ENCODE assay signal across 14 mouse cellular contexts in the genomic region with DNA sequence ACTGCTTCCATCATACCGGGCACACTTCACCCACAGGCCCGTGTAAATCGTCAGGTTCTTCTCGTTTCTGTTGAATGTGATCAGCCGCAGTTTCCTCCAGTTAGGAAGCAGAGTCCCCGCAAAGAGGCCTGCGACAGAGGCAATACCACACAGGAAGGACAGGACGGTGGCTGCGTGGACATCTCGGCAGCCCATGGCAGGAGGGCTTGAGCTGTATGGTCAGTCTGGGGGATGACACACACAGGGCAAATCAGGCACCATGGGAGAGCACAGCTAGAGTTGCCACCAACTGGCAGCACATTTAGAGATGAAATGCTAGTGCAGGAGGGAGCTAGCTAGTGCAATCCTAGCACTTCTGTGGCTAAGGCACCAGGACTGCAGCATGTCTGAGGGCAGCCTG. TPM values are rescaled to one million over a fixed set of nuclear protein-coding genes. Genes with fewer than 3 reads are reported as not detected.
DNase-seq lines count a peak whose midpoint lies in the region; ATAC-seq and TF ChIP-seq lines count a peak whose summit lies in the region.
"Had no signal": no experiment of that assay in that cellular context is flagged by ENCODE, and none has a peak within 500 bp of the region (broad histone marks: within the 10 kb centered on the region; RNA-seq: fewer than 3 reads in every experiment).

No protein-coding gene starts in this region.

- no peaks in the 10 kb centered on the region for H3K27me3 ChIP-seq in ES-Bruce4 (ENCODE audit: control insufficient read depth, insufficient read depth, low read length, poor library complexity, severe bottlenecking)
- H3K27me3 ChIP-seq in forebrain, embryonic 10.5 days (ENCODE audit: poor library complexity, severe bottlenecking) = no peaks in the 10 kb centered on the region
- H3K27me3 ChIP-seq in hindbrain, embryonic 14.5 days (ENCODE audit: control insufficient read depth, insufficient read depth, low read length) = no peaks in the 10 kb centered on the region
- no peaks in the 10 kb centered on the region for H3K27me3 ChIP-seq in midbrain, embryonic 16.5 days (ENCODE audit: control insufficient read depth, insufficient read depth, low read depth, low read length)

- no peak for TF ChIP-seq CTCF in ES-Bruce4 (IDR thresholded peaks at IDR 0.05; ENCODE audit: low read depth, low read length)

- no peak for DNase-seq in forebrain, embryonic 10.5 days (ENCODE audit: extremely low spot score, low spot score)
- no peak for DNase-seq in hindbrain, embryonic 14.5 days (ENCODE audit: low spot score)
- DNase-seq in embryo, embryonic 10.5 days (ENCODE audit: low spot score) = no peak
- DNase-seq in heart, postnatal 4 days = no peak
- no peak for DNase-seq in urinary bladder, postnatal 14 days (ENCODE audit: low spot score)

- TF ChIP-seq EP300 in ES-Bruce4 (IDR thresholded peaks at IDR 0.05; ENCODE audit: insufficient read depth, low read depth, low read length) = no peak

- H3K4me1 ChIP-seq in ES-Bruce4 (ENCODE audit: control insufficient read depth, insufficient read depth, low read length) = peaks cover 3% of the 10 kb centered on the region
- peaks cover 46% of the 10 kb centered on the region for H3K4me1 ChIP-seq in forebrain, embryonic 10.5 days
- peaks cover 4% of the 10 kb centered on the region; the same call in 1 of the 2 replicates for H3K4me1 ChIP-seq in hindbrain, embryonic 14.5 days (replicated peaks; ENCODE audit: control insufficient read depth, insufficient read depth, low read length)
- peaks cover 4% of the 10 kb centered on the region; the same call in 1 of the 2 replicates for H3K4me1 ChIP-seq in midbrain, embryonic 16.5 days (ENCODE audit: control insufficient read depth, insufficient read depth, low read length)
- H3K4me1 ChIP-seq: limb, embryonic 10.5 days had no signal

- no peaks in the 10 kb centered on the region for H3K9me3 ChIP-seq in ES-Bruce4 (replicated peaks; ENCODE audit: control insufficient read depth, insufficient read depth, low read length, poor library complexity, severe bottlenecking)
- H3K9me3 ChIP-seq in forebrain, embryonic 10.5 days = no peaks in the 10 kb centered on the region; the same call in 1 of the 2 replicates
- no peaks in the 10 kb centered on the region for H3K9me3 ChIP-seq in hindbrain, embryonic 14.5 days (ENCODE audit: control insufficient read depth, low read length)
- no peaks in the 10 kb centered on the region for H3K9me3 ChIP-seq in midbrain, embryonic 16.5 days (replicated peaks; ENCODE audit: control insufficient read depth, low read length, poor library complexity, severe bottlenecking)
- H3K9me3 ChIP-seq: limb, embryonic 10.5 days had no signal

- H3K36me3 ChIP-seq in ES-Bruce4 (ENCODE audit: control insufficient read depth, insufficient read depth, low read length, poor library complexity, severe bottlenecking) = no peaks in the 10 kb centered on the region; the same call in 1 of the 2 replicates
- H3K36me3 ChIP-seq in forebrain, embryonic 10.5 days (replicated peaks) = peaks cover 37% of the 10 kb centered on the region
- H3K36me3 ChIP-seq in hindbrain, embryonic 14.5 days (replicated peaks; ENCODE audit: control insufficient read depth, insufficient read depth) = no peaks in the 10 kb centered on the region
- H3K36me3 ChIP-seq in midbrain, embryonic 16.5 days (ENCODE audit: control insufficient read depth, insufficient read depth, low read length) = no peaks in the 10 kb centered on the region; the same call in 1 of the 2 replicates

- TF ChIP-seq POLR2A in ES-Bruce4 (IDR thresholded peaks at IDR 0.05; ENCODE audit: insufficient read depth, low read length) = no peak

- H3K4me3 ChIP-seq in ES-Bruce4 (ENCODE audit: low read depth, low read length) = peak overlapping the region; percentile 24; the same call in 1 of the 2 replicates
- no peak overlapping the region for H3K4me3 ChIP-seq in forebrain, embryonic 10.5 days
- no peak overlapping the region for H3K4me3 ChIP-seq in hindbrain, embryonic 14.5 days (replicated peaks; ENCODE audit: low read length)
- no peak overlapping the region for H3K4me3 ChIP-seq in midbrain, embryonic 16.5 days (ENCODE audit: low read depth, low read length)
- H3K4me3 ChIP-seq: limb, embryonic 10.5 days had no signal

- peak overlapping the region; percentile 32 for H3K4me2 ChIP-seq in hindbrain, embryonic 14.5 days (replicated peaks)
- H3K4me2 ChIP-seq in midbrain, embryonic 16.5 days (ENCODE audit: low read length) = peak overlapping the region; percentile 37; the same call in 1 of the 2 replicates

- 83% methylated on average over 10 of the region's 10 CpGs for WGBS in forebrain, embryonic 10.5 days
- WGBS in hindbrain, embryonic 14.5 days = 60% methylated on average over 10 of the region's 10 CpGs
- WGBS in midbrain, embryonic 16.5 days = 77% methylated on average over 10 of the region's 10 CpGs

- ATAC-seq in hindbrain, embryonic 14.5 days (ENCODE audit: low FRiP score) = peak; percentile 24; the same call in 1 of the 2 replicates
- ATAC-seq in midbrain, embryonic 16.5 days = peak; percentile 29

- no peak overlapping the region for H3K27ac ChIP-seq in ES-Bruce4 (ENCODE audit: insufficient read depth, low read length)
- H3K27ac ChIP-seq in forebrain, embryonic 10.5 days = peak overlapping the region; percentile 75
- no peak overlapping the region for H3K27ac ChIP-seq in hindbrain, embryonic 14.5 days
- no peak overlapping the region for H3K27ac ChIP-seq in midbrain, embryonic 16.5 days (ENCODE audit: low read length)
- H3K27ac ChIP-seq: limb, embryonic 10.5 days had no signal

- H3K9ac ChIP-seq in ES-Bruce4 (ENCODE audit: low read depth, poor library complexity, severe bottlenecking) = no peak overlapping the region
- no peak overlapping the region for H3K9ac ChIP-seq in hindbrain, embryonic 14.5 days
- no peak overlapping the region for H3K9ac ChIP-seq in midbrain, embryonic 16.5 days (ENCODE audit: low read depth, low read length)

RNA-seq across cellular contexts. Expression of gene Cldn12, which starts 6.5 kb away (rescaled TPM):
- 39.2 and 41.0 TPM in 2 replicates for polyA plus RNA-seq in ES-Bruce4 (2011; ENCODE audit: insufficient read depth, insufficient read length, low read depth, missing spikeins)
- polyA plus RNA-seq in forebrain, embryonic 10.5 days (2016; fragmentation: Nextera tagmentation; extraction: Ambion mirVana) = 37.8 and 40.2 TPM in 2 replicates
- polyA plus RNA-seq in hindbrain, embryonic 14.5 days (2014; fragmentation: Nextera tagmentation; extraction: Ambion mirVana) = 17.8 and 18.1 TPM in 2 replicates
- 16.8 and 19.4 TPM in 2 replicates for polyA plus RNA-seq in midbrain, embryonic 16.5 days (2015; fragmentation: Nextera tagmentation; extraction: Ambion mirVana)
- total RNA-seq in heart, postnatal 4 days (2021) = 10 to 100 TPM; 15.1 to 16.6 TPM

RNA-seq across cellular contexts. Expression of gene 1700015F17Rik, which starts 29.3 kb away (rescaled TPM):
- polyA plus RNA-seq in ES-Bruce4 (2011; ENCODE audit: insufficient read depth, insufficient read length, low read depth, missing spikeins) = not detected in 2 replicates
- polyA plus RNA-seq in forebrain, embryonic 10.5 days (2016; fragmentation: Nextera tagmentation; extraction: Ambion mirVana) = not detected in 2 replicates
- not detected in 2 replicates for polyA plus RNA-seq in hindbrain, embryonic 14.5 days (2014; fragmentation: Nextera tagmentation; extraction: Ambion mirVana)
- polyA plus RNA-seq in midbrain, embryonic 16.5 days (2015; fragmentation: Nextera tagmentation; extraction: Ambion mirVana) = not detected in 2 replicates
- not detected for total RNA-seq in heart, postnatal 4 days (2021)
- total RNA-seq: heart, adult 18-20 months; hematopoietic stem cell, adult 5-6 weeks; monocyte, adult 5-6 weeks had no signal
- polyA plus RNA-seq: brain, embryonic 14.5 days; large intestine, adult 2 months; limb, embryonic 10.5 days; liver, embryonic 16.5 days had no signal

RNA-seq across cellular contexts. Expression of gene Gtpbp10, which starts 51.1 kb away (rescaled TPM):
- 91.3 and 95.1 TPM in 2 replicates for polyA plus RNA-seq in ES-Bruce4 (2011; ENCODE audit: insufficient read depth, insufficient read length, low read depth, missing spikeins)
- polyA plus RNA-seq in forebrain, embryonic 10.5 days (2016; fragmentation: Nextera tagmentation; extraction: Ambion mirVana) = 39.2 and 40.0 TPM in 2 replicates
- polyA plus RNA-seq in hindbrain, embryonic 14.5 days (2014; fragmentation: Nextera tagmentation; extraction: Ambion mirVana) = 21.7 and 22.0 TPM in 2 replicates
- 17.5 and 20.8 TPM in 2 replicates for polyA plus RNA-seq in midbrain, embryonic 16.5 days (2015; fragmentation: Nextera tagmentation; extraction: Ambion mirVana)
- 10 to 100 TPM; 15.1 to 16.0 TPM for total RNA-seq in heart, postnatal 4 days (2021)
